Mouse (Mus musculus) heart, postnatal 4 days (tissue): ENCODE measurements at regions not wholly inside any gene's neighbourhood (a gene's known extent, or its start where the extent isn't known, plus 50 kb on each side); places are given as distances from the start of the nearest gene placed in this dataset.
A peak's percentile ranks its signal among the peaks of the same experiment; 100 is the strongest.

Experiments
- DNase-seq: peaks from one replicate; pipeline ENCODE4 v3.0.0; 2021

- DNase-seq = no peak
These were observed 168.6 kb upstream of the Olig3 start for GRCm38 (mm10) chr10:19187716-19188081.

- DNase-seq = no peak
These were observed 169.2 kb upstream of the Olig3 start for GRCm38 (mm10) chr10:19187084-19187615.

DNA sequence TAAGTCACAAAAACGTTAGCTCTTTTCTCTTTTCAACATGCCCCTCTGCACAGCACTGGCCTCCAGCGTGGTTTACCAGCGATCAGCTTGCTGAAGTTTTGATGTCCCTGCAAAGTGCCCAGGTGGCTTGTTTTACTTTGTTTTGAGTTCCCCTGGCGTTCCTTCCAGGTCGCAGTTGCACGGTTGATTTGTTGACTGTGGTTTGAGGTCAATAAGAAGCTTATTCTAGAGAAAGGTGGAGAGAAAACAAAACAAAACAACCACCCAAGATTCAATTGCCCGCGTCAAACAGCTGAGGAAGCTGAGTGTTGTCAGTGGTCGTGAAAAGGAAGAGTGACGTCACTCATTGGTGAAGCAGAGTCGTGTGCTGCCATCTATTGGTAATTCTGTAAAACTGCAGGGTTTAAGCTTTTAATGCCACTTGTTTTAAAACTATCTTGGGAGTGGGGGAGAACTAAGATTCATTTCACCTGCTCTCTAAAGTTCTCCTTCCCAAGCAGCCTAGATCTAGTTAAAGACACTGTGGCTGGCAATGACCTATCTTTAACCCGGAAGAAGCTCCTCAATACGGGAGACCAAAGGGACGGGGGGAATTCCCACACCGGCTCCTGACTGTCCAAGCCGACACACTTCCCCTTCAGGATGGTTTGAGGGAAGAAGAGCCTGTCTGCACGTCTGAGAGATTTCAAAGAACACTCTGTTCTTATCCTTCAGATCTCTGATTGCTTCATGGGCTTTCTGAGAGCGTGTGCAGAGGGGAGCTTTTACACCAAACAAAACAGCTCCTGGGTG is 170.3 kb upstream of the Olig3 start:
- DNase-seq = peak; percentile 45

DNA sequence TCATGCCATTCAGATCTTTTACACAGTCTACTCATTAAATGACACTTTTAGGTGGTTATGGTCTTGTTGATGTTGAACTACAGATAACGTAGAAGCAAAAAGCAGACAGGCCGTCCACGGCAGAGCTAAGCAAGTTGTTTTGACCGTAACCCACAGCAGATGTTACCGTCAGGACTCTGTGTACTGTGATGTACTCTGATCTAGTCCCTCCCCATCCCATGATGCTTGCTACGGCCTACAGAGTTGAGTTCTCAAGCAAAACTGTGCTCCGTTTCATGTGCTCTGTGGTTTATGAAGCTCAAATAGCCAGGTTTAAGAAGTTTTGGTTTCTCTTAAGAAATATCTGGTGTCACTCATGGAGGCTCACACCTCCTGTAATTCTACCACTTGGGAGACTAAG is 169.4 kb upstream of the Tnfaip3 start:
- no peak for DNase-seq

DNA sequence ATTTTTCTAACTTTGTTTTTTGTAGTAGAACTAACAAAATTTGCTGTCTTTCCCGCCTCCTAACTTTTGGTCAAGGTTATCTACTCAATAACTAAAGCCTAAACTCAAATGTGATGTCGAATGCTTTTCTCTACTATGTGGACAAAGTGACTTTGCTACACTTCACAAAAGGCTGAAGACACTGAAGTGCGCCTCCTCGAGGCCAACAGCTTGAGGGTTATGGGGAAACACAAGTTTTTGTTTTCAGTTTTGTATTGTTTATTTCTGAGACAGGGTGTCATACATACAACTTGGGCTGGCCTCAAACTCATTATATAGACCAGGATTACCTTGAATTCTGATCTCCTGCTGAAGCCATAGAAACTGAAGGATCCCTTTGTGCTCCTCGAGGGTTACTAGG is 162.4 kb upstream of the Tnfaip3 start:
- no peak for DNase-seq

DNA sequence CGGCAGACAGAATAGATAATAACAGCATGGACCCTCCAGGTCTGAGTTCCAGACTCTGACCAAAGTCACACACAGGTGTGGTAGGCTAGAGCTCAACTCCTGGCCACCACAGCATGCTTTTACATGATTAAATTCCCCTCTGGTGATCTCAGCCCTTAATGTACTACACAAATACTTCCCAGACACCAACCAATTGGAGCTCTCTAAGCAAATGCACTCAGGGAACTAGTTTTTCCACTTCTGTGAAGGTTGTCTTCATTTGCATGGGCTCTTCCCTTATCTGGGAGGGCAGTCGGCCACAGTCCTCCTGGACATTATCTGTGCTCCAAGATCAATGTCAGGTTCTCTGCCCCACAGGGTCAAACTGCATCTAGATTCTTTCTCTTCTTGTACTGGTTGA is 162.0 kb upstream of the Tnfaip3 start:
- no peak for DNase-seq

DNA sequence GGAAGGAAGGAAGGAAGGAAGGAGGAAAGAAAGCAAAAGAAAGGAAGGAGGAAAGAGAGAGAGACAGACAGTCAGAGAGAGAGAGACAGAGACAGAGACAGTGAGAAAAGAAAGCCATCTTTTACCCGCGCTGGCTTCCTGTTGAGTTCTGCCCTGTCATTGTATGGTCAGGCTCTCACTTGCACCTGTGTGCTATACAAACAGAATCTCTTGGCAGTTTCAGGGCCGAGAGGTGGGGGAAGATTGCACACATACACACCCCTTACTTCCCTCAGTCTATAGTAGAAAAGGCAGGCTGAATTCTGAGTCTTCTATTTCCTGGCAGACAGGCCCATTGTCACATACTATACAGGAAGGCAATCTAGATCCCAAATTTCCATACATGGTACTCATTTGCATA is 160.8 kb upstream of the Tnfaip3 start:
- no peak for DNase-seq

DNA sequence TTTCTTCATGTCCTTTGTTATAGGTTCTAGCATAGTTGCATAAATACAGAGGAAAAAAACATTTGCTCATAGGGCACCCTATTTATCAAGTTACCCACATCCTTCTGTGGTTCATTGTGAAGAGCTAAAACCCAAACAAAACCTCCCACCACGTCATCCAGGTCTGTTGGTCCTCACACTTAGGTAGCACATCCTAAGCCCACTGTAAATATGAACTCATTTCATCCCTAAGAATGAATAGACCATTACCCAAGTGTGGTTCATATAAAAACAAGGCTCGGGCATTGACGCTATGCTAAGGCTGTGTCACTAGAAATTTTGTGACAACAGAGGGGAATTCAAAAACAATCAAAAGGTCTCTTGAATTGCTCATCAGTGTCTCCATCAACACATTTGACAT is 156.4 kb upstream of the Tnfaip3 start:
- DNase-seq = no peak

- peak; percentile 7 for DNase-seq
These were observed 155.1 kb upstream of the Tnfaip3 start for GRCm38 (mm10) chr10:19170596-19170995.

DNA sequence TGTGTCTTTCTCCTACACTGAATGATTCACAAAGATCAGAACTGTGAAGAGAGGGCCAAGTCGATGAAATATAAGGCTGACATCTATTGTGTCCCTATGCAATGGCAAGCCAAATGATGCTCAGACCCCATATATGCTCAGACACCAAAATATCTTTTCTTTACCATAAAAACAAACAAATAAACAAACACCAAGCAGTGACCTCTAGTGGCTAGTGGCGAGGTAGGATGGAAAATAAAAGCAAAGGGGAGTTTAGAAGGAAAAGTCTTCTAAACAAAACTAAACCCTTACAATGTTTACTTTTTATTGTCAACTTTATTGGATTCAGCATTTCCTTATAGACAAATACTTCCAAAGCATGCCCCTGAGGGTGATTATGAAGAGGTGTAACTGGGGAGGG is 153.8 kb upstream of the Tnfaip3 start:
- DNase-seq = no peak

DNA sequence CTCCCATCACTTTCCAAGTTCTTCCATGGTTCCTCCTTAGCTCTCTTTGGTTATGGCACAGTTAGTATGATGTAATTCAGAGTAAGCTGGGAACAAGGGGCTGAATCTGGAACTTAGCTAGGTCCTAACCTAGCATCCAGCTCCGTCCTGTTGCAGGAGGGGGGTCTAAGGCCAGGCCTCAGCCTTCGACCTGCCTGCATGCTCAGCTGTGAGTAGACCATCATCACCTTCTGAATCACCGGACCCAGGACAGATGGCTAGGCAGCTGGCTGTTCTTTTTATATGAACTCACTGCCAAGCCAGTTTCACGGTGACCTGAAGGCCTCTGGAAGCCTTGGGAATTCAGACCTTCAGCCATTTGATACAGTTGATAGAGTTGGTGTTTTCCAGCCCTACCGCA is 152.9 kb upstream of the Tnfaip3 start:
- DNase-seq = no peak

DNA sequence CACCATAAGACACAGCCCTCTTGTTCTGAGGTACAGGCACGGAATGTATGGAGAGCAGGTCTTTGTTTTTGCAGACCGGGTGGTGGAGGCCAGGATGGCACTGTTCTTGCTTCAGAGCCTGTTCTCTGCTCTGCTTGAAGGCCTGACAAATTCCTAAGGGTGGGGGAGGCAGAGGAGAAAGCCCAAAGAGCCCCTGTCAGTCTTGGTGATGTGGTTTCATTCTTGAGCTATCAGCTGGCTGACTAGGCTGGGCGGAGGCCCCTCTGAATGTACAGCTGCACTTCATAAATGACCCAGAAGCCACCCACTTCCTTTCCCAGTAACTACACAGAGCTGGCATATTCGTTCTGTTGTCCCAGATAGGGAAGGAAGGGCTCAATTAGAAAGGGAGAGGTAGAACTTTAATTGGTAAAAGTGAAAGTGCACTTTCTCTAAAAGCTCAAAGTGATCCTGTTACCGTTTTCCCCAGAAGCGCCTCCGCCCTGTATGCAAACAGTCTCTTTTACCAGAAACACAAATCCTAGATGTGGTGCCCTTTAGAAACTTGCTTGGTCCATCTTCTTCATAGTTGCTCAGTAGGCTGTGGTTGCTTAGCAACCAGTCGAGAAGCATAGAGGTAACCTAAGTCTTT is 152.3 kb upstream of the Tnfaip3 start:
- DNase-seq = peak; percentile 40

DNA sequence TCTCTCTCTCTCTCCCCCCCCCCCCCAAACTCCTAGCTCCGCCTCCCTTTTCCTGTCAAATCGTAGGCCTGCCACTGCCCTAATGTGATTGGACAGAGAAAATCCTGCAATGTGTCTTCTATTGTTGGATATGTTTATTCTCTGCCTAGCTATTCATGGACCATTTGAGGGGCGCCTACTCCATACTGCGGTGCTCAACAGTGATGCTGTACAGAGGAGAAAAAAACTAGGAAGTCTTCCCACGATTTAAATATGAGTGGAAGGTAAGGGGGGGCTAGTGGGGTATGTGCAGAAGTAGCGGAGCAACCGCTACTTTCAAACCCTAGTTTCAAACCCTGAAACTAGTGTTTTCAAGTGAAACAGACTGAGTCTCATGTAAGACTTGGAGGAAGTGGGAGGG is 151.6 kb upstream of the Tnfaip3 start:
- DNase-seq = no peak

DNA sequence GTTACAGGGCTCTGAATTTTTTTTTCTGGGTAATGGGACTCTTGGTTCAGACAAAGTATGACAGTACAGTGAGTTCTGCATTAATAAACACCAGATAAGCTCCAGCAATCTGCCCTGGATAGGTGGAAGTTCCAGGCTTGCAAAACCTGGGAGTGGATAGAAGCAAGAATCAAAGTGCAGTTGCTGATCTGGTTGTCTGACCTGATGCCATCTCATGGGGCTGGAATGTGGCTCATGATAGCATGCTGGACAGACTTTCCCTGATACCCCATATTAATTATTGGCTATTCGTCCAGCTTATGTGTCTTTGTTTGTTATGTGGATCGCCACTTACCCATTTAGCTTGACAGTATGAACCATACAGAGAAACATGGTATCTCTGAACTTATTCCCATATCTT is 146.6 kb upstream of the Tnfaip3 start:
- no peak for DNase-seq

DNA sequence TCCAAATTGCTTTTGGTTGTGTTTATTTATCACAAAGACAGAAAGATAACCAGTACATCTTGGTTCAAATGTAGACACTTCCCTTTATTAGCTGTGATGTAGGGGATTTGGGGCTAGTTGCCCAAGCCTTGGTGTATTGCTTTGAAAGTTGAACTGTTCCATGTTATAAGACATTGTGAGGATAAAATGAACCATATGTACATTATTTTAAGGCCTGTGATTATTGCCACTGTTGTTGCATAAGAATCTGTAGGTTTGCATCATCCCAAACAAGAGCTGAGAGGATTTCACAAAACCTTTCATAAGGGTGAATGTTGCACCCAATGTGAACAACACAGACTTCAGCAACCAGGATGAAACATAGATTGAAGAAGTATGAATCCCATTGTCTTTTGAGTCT is 145.7 kb upstream of the Tnfaip3 start:
- DNase-seq = no peak

DNA sequence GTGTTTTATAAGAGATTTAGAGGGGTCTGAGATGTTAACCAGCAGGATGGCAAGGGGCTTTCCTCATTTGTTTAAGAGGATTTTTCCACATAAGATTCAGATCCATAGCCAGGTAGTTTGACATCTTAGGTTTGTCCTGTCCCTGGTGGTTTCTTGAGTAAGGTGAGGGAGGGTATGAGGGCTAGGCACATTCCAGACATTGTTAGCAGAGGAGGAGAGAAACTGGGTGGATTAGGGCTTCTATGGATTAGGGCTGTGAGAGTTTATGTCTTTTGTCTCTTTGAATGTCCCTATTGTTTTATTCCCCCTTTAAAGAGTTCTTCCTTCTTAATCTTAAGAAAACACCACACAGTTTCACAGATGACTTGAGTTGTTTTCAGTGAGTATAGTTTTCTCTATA is 138.6 kb upstream of the Tnfaip3 start:
- DNase-seq = no peak

DNA sequence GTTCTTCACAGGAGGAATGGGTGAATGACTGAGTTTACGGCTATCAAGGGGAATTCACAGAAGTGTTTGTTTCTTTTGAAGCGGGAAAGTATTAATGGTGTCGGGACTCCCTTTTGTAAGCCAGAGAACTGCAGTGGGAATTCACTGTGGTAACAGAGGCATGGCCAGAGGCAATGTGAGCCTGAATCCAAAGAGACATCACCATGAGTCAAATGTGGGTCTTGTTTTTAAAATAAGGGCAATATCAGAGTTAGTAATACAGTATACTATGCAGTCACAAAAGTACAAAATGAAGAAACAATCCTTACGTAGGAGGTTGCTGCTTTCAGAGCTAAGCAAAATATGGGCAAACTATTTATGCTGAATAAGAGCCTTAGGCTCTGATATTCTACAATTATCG is 137.3 kb upstream of the Tnfaip3 start:
- DNase-seq = no peak

DNA sequence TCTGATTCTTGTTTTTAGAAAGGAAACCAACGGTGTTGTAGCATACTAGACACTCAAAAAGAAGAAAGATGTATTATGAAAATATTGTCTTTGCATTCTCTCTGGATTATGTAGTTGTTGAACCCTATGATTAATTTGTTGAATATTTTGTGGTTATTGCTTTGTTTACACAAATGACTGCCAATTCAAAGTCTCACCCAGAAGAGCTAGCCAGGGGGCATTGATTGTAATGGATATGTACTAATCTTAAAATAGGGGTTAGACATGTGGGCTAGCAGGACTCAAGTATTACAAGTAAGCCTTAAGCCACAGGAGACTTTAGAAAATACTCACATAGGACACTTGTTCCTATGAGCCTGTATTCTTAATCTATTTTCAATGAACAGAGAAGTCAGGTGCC is 135.3 kb upstream of the Tnfaip3 start:
- no peak for DNase-seq

DNA sequence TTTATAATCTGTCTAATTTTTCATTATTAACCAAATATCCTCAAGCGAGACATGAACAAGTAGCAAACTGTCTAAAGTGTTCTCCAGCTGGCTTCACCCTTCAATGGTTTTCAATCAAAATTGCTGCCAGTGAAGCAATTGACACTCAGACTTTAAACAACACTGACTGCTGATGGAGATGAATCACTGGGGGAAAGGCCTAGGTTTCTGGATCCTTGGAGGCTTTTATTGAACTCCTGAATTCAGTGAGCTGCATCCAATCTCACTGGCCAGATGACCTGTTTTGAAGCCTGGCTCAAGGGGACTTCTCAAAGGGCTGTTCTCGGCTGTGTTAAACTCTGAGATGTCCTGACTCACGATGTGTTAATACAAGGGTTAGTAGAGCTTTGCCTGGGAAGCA is 134.5 kb upstream of the Tnfaip3 start:
- DNase-seq = no peak

DNA sequence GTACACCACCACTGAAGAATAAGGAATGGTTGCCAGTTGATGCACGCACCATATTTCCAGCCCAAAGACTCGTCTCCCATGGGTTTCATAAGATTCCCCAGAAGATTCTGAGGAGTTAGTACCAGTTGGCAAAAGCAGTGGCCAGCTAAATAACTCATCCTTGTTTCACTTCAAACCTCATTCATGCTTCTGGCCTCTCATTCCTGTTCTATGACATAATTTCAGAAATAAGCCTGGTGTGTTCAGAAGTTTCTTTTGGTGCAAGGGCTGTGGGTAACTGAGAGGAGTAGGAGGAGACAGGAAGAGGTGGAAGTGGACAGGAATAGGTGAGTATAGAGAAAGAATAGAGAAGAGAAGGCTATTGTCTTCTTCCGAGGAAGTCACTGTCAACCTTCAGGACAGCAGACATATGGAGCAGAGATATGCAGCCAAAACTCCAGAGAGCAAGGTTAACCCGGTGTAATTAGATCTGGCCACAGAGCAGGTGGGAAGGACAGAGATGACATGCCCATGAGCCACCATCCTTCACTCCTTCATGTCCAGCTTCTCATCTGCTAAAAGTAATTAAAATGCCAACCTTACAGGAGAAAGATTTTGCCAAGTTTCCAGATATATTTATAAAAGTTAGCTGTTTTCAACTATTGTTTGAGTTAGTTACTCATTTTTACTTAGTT is 133.9 kb upstream of the Tnfaip3 start:
- DNase-seq = no peak

DNA sequence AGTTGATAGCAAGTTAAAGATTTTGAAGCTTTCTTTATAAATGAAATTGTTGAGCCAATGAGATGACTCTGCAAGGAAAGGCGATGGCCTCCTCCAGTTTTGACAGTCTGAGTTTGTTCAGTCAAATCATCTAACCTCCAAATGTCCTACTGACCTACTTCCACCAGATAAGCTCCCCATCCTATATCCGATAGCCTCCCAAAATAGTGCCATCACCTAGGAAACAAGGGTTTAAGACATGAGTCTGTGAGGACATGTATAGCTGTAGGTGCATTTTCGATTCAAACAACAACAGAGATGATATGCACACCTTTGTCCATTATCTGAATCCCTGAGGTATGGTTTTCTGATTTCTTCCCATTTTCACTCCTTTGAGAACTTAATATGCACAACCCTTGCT is 126.0 kb upstream of the Tnfaip3 start:
- no peak for DNase-seq

- DNase-seq = no peak
These were observed 125.2 kb upstream of the Tnfaip3 start for GRCm38 (mm10) chr10:19140628-19141027.

GRCm38 (mm10) chr10:19139234-19139633 is 123.8 kb upstream of the Tnfaip3 start:
- no peak for DNase-seq

DNA sequence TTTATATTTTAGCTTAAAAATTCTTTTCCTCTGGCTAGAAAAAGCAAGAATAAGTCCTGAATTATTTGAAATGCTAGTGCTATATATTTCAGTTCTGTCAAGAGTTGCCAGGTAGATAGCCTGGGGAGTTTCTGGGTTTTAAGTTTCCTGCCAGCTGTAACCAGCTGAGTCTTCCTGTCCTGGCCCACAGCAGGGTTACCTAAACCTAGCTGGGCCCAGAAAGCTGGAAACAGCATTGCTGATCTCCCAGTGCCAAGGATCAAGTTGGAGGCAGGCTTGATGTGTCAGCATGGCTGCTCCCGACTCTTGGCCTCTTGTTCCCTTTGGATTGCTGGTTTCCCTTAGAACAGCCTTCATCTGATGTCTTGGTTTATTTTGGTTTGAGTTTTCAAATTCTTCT is 122.8 kb upstream of the Tnfaip3 start:
- no peak for DNase-seq
